Mouse (Mus musculus) midbrain, embryonic 11.5 days (tissue): ENCODE results near the gene Pak4. TPM values are rescaled to one million over a fixed set of nuclear protein-coding genes. Genes with fewer than 3 reads are reported as not detected.
"Not testable (repeated sequence)": the region's sequence is repeated elsewhere in the genome, so short reads cannot be mapped to it uniquely, and the experiment has no call there.

Experiments used
- ATAC-seq: fragments of 200-750 bp; cut with Nextera tagmentation; 2 replicates; pipeline ENCODE4 v1.8.0; 2017; ENCODE audit warnings: moderate TSS enrichment, moderate library complexity; ENCODE audit not compliant: low FRiP score
- DNase-seq: peaks from one replicate; pipeline ENCODE4 v3.0.0; 2015; ENCODE audit warnings: low spot score; ENCODE audit errors: missing footprints
- H3K27ac ChIP-seq: fragments of 300-500 bp; sonication (generic); 2 replicates; pipeline ENCODE4 v1.5.1; 2014; ENCODE audit warnings: low read depth, low read length
- H3K27me3 ChIP-seq: fragments of 300-500 bp; sonication (generic); 2 replicates; pipeline ENCODE4 v1.6.1; 2014; ENCODE audit warnings: mild to moderate bottlenecking, low read length, moderate library complexity, mixed read lengths; ENCODE audit not compliant: control insufficient read depth, insufficient read depth
- H3K36me3 ChIP-seq: fragments of 300-500 bp; sonication (generic); 2 replicates; pipeline ENCODE4 v1.6.1; 2014; ENCODE audit warnings: mild to moderate bottlenecking, low read length, moderate library complexity, mixed read lengths; ENCODE audit not compliant: control insufficient read depth, insufficient read depth
- H3K4me1 ChIP-seq: fragments of 300-500 bp; sonication (generic); 2 replicates; pipeline ENCODE4 v1.6.1; 2014; ENCODE audit warnings: low read length; ENCODE audit not compliant: control insufficient read depth, insufficient read depth
- H3K4me2 ChIP-seq: fragments of 300-500 bp; sonication (generic); 2 replicates; pipeline ENCODE4 v1.6.1; 2014; ENCODE audit warnings: mild to moderate bottlenecking, moderate library complexity
- H3K4me3 ChIP-seq: fragments of 300-500 bp; sonication (generic); 2 replicates; pipeline ENCODE4 v1.5.1; 2014; ENCODE audit warnings: low read depth, low read length
- H3K9ac ChIP-seq: fragments of 300-500 bp; sonication (generic); 2 replicates; pipeline ENCODE4 v1.6.1; 2014; ENCODE audit warnings: low read length
- H3K9me3 ChIP-seq: fragments of 300-500 bp; sonication (generic); 2 replicates; pipeline ENCODE4 v1.6.1; 2016; ENCODE audit warnings: low read length; ENCODE audit not compliant: control insufficient read depth
- WGBS: fragments of 180-500 bp; shearing (Covaris S2); extraction: QIAGEN DNeasy Blood & Tissue Kit; methylation state at CpG from one replicate; pipeline ENCODE4 v1.1.7; 2014; 5-methylcytosine and 5-hydroxymethylcytosine counted together
- polyA plus RNA-seq: library from polyadenylated mRNA; unstranded; fragments of >200 nt; fragmentation: Nextera tagmentation; extraction: Ambion mirVana; gene quantifications from 2 replicates; pipeline ENCODE4 v1.2.1, GENCODE M21; 2014

Gene Pak4
- polyA plus RNA-seq, 1 experiment from 2014 or later = 32.5 TPM

DNA sequence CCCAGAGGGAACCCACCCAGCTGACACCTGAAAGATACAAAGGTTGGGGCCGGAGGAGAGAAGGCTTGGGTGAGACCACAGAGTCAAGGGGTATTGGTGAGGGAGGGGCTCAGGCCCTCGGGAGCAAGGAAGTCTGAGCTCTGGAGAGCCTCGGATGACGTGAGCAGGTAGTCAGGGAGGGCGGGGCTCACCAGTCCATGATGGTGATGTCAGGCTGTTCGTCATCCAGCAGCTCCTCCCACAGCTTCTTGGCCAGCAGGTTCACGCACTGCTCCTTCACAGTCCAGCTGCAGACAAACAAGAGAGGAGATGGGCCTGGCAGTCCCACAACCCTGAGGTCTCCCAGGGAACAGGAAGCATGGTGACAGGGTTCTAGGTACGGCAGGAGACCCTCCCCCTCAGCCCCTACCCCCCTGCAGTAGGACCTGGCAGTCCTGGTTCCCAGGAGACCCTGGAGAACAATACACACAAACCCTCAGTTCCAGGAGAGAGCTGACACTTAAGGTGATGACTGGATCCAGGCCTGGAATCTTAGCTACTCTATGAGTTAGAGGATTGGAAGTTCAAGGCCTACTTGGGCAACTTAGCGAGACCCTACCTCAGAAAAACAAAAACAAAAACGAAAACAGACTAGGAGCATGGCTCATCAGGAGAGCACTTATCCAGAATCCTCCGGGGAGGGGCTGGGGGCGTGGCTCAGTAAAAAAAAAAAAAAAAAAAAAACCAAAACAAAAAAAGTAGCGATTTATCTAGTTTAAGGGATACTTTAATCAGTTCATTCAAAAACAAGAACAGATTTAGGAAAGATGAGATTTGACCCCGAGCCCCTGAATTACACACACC, 52.7 kb downstream of the Pak4 start:
- Histone ChIP-seq H3K4me2 (no peak overlapping the region), H3K27me3 (peaks cover 18% of the 10 kb centered on the region), H3K27ac (no peak overlapping the region), H3K36me3 (no peaks in the 10 kb centered on the region), H3K4me1 (peaks cover 15% of the 10 kb centered on the region), H3K4me3 (no peak overlapping the region), H3K9me3 (no peaks in the 10 kb centered on the region), H3K9ac (no peak overlapping the region)
- ATAC-seq (peak; percentile 31; the same call in 1 of the 2 replicates), DNase-seq (peak; percentile 89)
- 23% methylated on average over 14 of the region's 14 CpGs for WGBS

DNA sequence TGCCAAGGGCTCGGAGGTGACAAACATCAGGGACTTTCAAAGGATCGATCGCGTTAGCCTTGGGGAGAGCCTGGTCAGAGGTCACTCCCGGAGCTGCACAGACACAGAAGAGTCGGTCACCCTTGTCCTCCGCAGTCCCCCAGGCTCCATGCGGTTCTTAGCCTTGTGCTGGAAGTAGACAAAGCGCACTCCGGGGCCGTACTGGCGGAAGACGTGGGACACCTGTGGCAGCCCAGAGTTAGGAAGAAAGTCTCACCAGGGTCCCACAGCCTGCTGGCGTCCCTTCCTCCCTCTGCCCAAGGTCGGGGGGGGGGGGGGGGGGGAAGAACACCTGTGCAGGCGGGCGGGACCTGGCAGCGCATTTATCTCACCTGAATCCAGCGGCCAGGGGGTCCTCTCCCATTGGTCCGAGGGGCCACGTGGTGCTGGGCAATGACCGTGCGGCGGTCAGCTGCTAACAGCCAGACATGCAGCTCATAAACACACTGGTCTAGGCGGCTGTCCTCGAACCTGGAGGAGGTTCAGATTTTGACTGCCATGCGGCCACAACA, 53.9 kb downstream of the Pak4 start:
- Histone ChIP-seq H3K4me1 (peaks cover 15% of the 10 kb centered on the region), H3K9me3 (no peaks in the 10 kb centered on the region), H3K9ac (peak overlapping the region; percentile 16; the same call in 1 of the 2 replicates), H3K36me3 (no peaks in the 10 kb centered on the region), H3K27ac (no peak overlapping the region), H3K27me3 (peaks cover 18% of the 10 kb centered on the region), H3K4me3 (peak overlapping the region; percentile 11; the same call in 1 of the 2 replicates), H3K4me2 (peak overlapping the region; percentile 50)
- 2% methylated on average over 24 of the region's 27 CpGs for WGBS
- peak; percentile 89 for DNase-seq
- peak; percentile 45 for ATAC-seq

DNA sequence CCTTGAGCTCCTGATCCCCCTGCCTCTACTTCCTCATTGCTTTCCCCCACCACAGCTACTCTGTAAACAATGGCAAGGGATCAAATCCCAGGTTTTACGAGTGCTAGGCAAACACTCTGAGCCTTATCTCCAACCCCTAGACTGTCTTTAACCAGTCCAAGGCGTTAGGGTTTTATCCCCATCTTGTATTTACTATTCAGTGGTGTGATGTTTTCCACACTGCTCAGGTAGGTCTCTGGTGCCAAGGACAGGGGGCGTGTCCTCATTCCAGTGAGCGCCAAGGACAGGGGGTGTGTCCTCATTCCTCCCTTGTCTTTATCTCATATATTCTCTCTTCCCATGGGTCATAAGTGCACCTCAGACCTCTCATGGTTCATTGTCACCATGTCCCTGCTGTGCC, 57.5 kb downstream of the Pak4 start, which contains the start of gene Sycn:
Sycn (plus strand) TSS at position 360 of the 400 bp plus-strand sequence.
- Histone ChIP-seq H3K4me3 (no peak within 1 kb of the TSS), H3K27ac (no peak within 1 kb of the TSS), H3K36me3 (no peaks in the 10 kb centered on the region), H3K27me3 (peaks cover 4% of the 10 kb centered on the region), H3K9me3 (no peaks in the 10 kb centered on the region), H3K9ac (no peak within 1 kb of the TSS), H3K4me1 (peaks cover 9% of the 10 kb centered on the region), H3K4me2 (no peak within 1 kb of the TSS)
- ATAC-seq (no peak), DNase-seq (no peak)
- WGBS = 88% methylated on average over 4 of the region's 4 CpGs

DNA sequence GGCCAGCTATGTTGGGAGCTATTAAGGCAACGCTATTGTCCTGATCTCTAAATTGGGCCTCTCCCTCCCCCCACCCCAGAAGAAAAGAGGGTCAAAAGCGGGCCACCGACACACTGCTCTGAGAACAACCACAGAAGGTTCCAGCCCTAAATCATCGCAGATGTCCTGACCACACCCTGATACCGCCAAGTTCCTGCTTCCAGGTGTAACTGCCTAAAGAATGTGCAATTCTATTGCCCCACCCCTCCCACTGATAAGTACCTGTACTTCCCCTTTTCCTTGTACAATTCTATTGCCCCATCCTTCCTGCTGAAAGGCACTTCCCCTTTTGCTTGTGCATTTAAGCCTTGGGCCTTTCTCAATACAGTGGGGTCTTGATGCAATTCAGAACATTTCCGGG, 59.1 kb downstream of the Pak4 start:
- not testable (repeated sequence) for H3K9ac ChIP-seq, H3K4me2 ChIP-seq, H3K9me3 ChIP-seq, H3K4me1 ChIP-seq, ATAC-seq, H3K4me3 ChIP-seq, H3K36me3 ChIP-seq, H3K27ac ChIP-seq, H3K27me3 ChIP-seq, DNase-seq
- WGBS = 89% methylated on average over 6 of the region's 6 CpGs

DNA sequence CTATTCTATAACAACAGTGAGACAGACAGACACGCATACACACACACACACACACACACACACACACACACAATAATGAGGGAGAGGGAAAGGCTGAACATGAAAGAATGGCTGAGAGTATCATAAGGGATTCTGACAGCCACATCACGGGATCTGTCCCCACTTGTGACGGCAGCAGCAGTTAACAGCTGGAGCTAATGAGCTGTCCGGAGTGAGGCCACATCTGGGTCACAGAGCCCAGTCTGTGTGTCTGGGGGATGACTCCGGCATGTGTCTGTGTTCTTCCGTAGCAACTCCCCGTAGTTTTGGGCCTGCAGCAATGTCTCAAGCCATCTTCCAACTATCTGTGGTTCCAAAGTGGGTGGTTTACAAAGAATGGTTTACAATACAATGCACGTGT, 66.0 kb downstream of the Pak4 start:
- H3K27ac ChIP-seq = no peak overlapping the region
- no peak overlapping the region for H3K4me3 ChIP-seq
- no peak for DNase-seq
- no peak overlapping the region for H3K9ac ChIP-seq
- ATAC-seq = no peak
- no peaks in the 10 kb centered on the region for H3K4me1 ChIP-seq
- H3K36me3 ChIP-seq = no peaks in the 10 kb centered on the region
- no peak overlapping the region for H3K4me2 ChIP-seq
- H3K9me3 ChIP-seq = no peaks in the 10 kb centered on the region
- 79% methylated on average over 8 of the region's 8 CpGs for WGBS
- peaks cover 3% of the 10 kb centered on the region for H3K27me3 ChIP-seq

DNA sequence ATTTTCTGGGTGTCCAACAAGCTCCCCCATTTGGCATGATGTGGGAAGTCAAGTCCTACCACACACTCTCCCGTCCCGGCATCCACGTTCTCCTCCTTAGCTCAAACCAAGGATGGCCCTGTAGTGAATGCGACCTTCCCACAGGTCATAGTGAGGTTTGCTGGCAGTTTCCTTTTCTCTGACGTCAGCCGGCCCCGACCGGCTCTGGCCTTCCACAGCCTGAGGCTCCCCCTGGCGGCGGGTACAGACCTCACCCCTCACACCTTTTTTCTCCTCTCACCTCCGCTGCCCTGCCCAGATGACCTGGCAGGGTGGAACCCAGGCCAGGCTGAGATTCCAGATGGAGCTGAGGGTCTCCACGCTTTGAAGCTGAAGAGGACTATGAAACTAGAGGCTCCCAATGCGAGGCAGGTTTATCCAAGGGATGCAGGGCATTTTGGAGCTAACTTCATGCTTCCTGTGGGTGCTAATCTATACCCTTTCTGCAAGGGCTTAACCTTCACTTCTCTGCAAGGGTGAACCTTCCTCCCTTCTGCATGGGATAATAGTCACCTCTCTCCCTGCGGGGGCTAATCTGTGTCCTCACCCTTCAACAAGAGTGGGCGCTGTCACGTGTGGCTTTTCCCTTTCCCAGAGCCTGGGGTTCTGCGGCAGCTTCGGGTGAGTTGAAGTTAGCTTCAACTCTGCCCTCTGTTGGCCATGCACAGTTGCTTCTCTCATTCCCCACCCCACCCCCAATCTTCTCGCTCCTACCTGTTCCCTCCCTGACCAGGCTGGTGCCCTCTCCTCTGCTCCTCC, 69.9 kb downstream of the Pak4 start:
- Histone ChIP-seq H3K9me3 (no peaks in the 10 kb centered on the region), H3K36me3 (no peaks in the 10 kb centered on the region), H3K27me3 (peaks cover 3% of the 10 kb centered on the region), H3K4me3 (no peak overlapping the region), H3K9ac (no peak overlapping the region), H3K27ac (no peak overlapping the region), H3K4me2 (no peak overlapping the region), H3K4me1 (no peaks in the 10 kb centered on the region)
- 7% methylated on average over 19 of the region's 19 CpGs for WGBS
- DNase-seq = peak; percentile 96
- peak; percentile 40; the same call in 1 of the 2 replicates for ATAC-seq

DNA sequence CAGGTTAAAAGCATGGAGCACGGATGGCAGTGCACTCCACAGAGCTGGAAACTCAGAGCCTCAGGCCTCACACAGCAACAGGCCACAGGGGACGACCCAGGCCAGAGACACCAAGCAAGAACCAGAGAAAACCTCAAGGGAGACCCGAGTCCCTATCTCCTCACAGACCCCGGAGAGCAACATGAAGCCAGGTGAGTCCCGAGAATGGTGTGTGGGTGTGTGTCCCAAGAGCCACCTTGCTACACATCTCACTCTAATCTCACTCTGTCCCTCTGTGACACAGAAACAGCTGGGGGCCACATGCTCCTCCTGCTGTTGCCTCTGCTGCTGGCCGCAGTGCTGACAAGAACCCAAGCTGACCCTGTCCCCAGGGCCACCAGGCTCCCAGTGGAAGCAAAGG, 75.4 kb downstream of the Pak4 start, which contains the start of gene Ifnl3:
Ifnl3 (plus strand) TSS at position 301 of the 400 bp plus-strand sequence.
- not testable (repeated sequence) for ATAC-seq, H3K27me3 ChIP-seq, H3K9me3 ChIP-seq, H3K4me1 ChIP-seq, H3K4me2 ChIP-seq, H3K36me3 ChIP-seq, H3K4me3 ChIP-seq, DNase-seq, H3K27ac ChIP-seq, H3K9ac ChIP-seq
- WGBS = 77% methylated on average over 5 of the region's 6 CpGs

DNA sequence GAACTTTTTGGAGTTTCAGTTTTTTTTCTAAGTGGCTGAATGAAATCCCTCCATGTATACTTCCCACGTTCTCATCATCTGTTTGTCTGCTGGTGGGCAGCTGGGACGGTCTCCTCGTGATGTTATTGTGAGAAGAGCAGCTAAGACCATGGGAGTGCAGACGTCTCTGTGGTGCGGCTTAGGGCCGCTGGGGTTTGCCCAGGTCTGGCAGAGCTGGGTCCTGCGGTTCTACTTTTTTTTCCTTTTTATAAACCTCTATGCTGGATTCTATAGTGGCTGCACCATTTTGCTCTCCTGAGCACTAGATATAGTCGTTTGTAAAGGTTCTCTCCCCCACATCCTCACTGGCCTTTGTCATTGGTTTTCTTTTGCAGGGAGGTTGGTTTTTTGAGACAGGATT, 86.5 kb downstream of the Pak4 start:
- whole genome bisulfite sequencing = 80% methylated on average over 8 of the region's 8 CpGs
- H3K27ac ChIP-seq = no peak overlapping the region
- no peaks in the 10 kb centered on the region for H3K9me3 ChIP-seq
- no peaks in the 10 kb centered on the region for H3K36me3 ChIP-seq
- ATAC-seq (no peak), DNase-seq (no peak)
- no peak overlapping the region for H3K4me2 ChIP-seq
- H3K9ac ChIP-seq = no peak overlapping the region
- H3K4me3 ChIP-seq = no peak overlapping the region
- H3K27me3 ChIP-seq = no peaks in the 10 kb centered on the region
- no peaks in the 10 kb centered on the region for H3K4me1 ChIP-seq
